Mouse (Mus musculus) neural tube, embryonic 13.5 days (tissue): ENCODE results near the gene Cyth2. TPM values are rescaled to one million over a fixed set of nuclear protein-coding genes. Genes with fewer than 3 reads are reported as not detected.
A peak's percentile ranks its signal among the peaks of the same experiment; 100 is the strongest.

ENCODE experiments used
- ATAC-seq: fragments of 200-750 bp; cut with Nextera tagmentation; 2 replicates; pipeline ENCODE4 v1.8.0; 2017; ENCODE audit warnings: low read depth, mild to moderate bottlenecking, moderate TSS enrichment, moderate library complexity
- H3K27ac ChIP-seq: fragments of 300-500 bp; sonication (generic); replicated peaks from 2 replicates; pipeline ENCODE4 v1.5.1; 2015; ENCODE audit warnings: moderate library complexity, mild to moderate bottlenecking, inconsistent platforms
- H3K27me3 ChIP-seq: fragments of 300-500 bp; sonication (generic); 2 replicates; pipeline ENCODE4 v1.6.1; 2015; ENCODE audit warnings: mild to moderate bottlenecking, inconsistent platforms
- H3K36me3 ChIP-seq: fragments of 300-500 bp; sonication (generic); 2 replicates; pipeline ENCODE4 v1.6.1; 2015; ENCODE audit warnings: mild to moderate bottlenecking, inconsistent platforms
- H3K4me1 ChIP-seq: fragments of 300-500 bp; sonication (generic); replicated peaks from 2 replicates; pipeline ENCODE4 v1.6.1; 2015; ENCODE audit warnings: inconsistent platforms
- H3K4me2 ChIP-seq: fragments of 300-500 bp; sonication (generic); 2 replicates; pipeline ENCODE4 v1.6.1; 2015; ENCODE audit warnings: inconsistent platforms, mild to moderate bottlenecking, moderate library complexity
- H3K4me3 ChIP-seq: fragments of 300-500 bp; sonication (generic); 2 replicates; pipeline ENCODE4 v1.5.1; 2015; ENCODE audit warnings: mild to moderate bottlenecking, inconsistent platforms
- H3K9ac ChIP-seq: fragments of 300-500 bp; sonication (generic); 2 replicates; pipeline ENCODE4 v1.6.1; 2015; ENCODE audit warnings: moderate library complexity, mild to moderate bottlenecking, inconsistent platforms
- H3K9me3 ChIP-seq: fragments of 300-500 bp; sonication (generic); 2 replicates; pipeline ENCODE4 v1.6.1; 2016; ENCODE audit warnings: inconsistent platforms
- WGBS: fragments of 180-500 bp; shearing (Covaris S2); methylation state at CpG from one replicate; pipeline ENCODE4 v1.1.7; 2015; 5-methylcytosine and 5-hydroxymethylcytosine counted together
- polyA plus RNA-seq: library from polyadenylated mRNA; unstranded; fragments of >200 nt; fragmentation: Nextera tagmentation; extraction: Ambion mirVana; gene quantifications from 2 replicates; pipeline ENCODE4 v1.2.1, GENCODE M21; 2015

Gene Cyth2
- polyA plus RNA-seq, 1 experiment from 2014 or later: 303 TPM

- Histone ChIP-seq H3K27me3 (peaks cover 62% of the 10 kb centered on the region), H3K9ac (peak overlapping the region; percentile 57; the same call in 1 of the 2 replicates), H3K4me3 (peak overlapping the region; percentile 35), H3K27ac (no peak overlapping the region), H3K36me3 (peaks cover 17% of the 10 kb centered on the region), H3K9me3 (no peaks in the 10 kb centered on the region), H3K4me1 (peaks cover 39% of the 10 kb centered on the region), H3K4me2 (peak overlapping the region; percentile 50)
- WGBS: 12% methylated on average over 30 of the region's 30 CpGs
- no peak for ATAC-seq
Measured at GRCm38 (mm10) chr7:45832428-45832827, 18.0 kb upstream of the Cyth2 start.

- H3K9me3 ChIP-seq: no peaks in the 10 kb centered on the region
- H3K27me3 ChIP-seq: peaks cover 49% of the 10 kb centered on the region
- peak overlapping the region; percentile 75; the same call in 1 of the 2 replicates for H3K9ac ChIP-seq
- peaks cover 39% of the 10 kb centered on the region for H3K4me1 ChIP-seq
- H3K4me2 ChIP-seq: peak overlapping the region; percentile 88
- peak; percentile 62 for ATAC-seq
- H3K27ac ChIP-seq: peak overlapping the region; percentile 89
- H3K4me3 ChIP-seq: peak overlapping the region; percentile 86
- 16% methylated on average over 5 of the region's 5 CpGs for whole genome bisulfite sequencing
- peaks cover 30% of the 10 kb centered on the region for H3K36me3 ChIP-seq
Measured at GRCm38 (mm10) chr7:45831128-45831525, 16.7 kb upstream of the Cyth2 start.

- peak within 1 kb of the TSS; percentile 88 for H3K4me2 ChIP-seq
- 0% methylated on average over 35 of the region's 35 CpGs for WGBS
Measured at GRCm38 (mm10) chr7:45830427-45831127, 16.2 kb upstream of the Cyth2 start, which contains the start of gene Grwd1. TSS of gene Grwd1 (minus strand) at chr7:45830944.

GRCm38 (mm10) chr7:45826631-45827030, 12.2 kb upstream of the Cyth2 start:
- H3K4me3 ChIP-seq: no peak overlapping the region
- WGBS: 92% methylated on average over 7 of the region's 7 CpGs
- ATAC-seq: no peak
- no peak overlapping the region for H3K27ac ChIP-seq
- H3K9me3 ChIP-seq: no peaks in the 10 kb centered on the region
- peaks cover 18% of the 10 kb centered on the region for H3K4me1 ChIP-seq
- peaks cover 64% of the 10 kb centered on the region for H3K36me3 ChIP-seq
- no peak overlapping the region for H3K4me2 ChIP-seq
- H3K9ac ChIP-seq: no peak overlapping the region
- peaks cover 4% of the 10 kb centered on the region for H3K27me3 ChIP-seq

More at GRCm38 (mm10) chr7:45830427-45831127, 16.2 kb upstream of the Cyth2 start, which contains the start of gene Grwd1:
- H3K27ac ChIP-seq: peak within 1 kb of the TSS; percentile 89
- H3K9ac ChIP-seq: peak within 1 kb of the TSS; percentile 75
- peaks cover 43% of the 10 kb centered on the region for H3K27me3 ChIP-seq
- peak within 1 kb of the TSS; percentile 86 for H3K4me3 ChIP-seq
- H3K36me3 ChIP-seq: peaks cover 36% of the 10 kb centered on the region
- no peaks in the 10 kb centered on the region for H3K9me3 ChIP-seq
- H3K4me1 ChIP-seq: peaks cover 39% of the 10 kb centered on the region
- peak; percentile 90 for ATAC-seq

- Histone ChIP-seq H3K4me1 (peaks cover 2% of the 10 kb centered on the region), H3K4me3 (no peak within 1 kb of the TSS), H3K27me3 (peaks cover 12% of the 10 kb centered on the region), H3K27ac (no peak within 1 kb of the TSS), H3K9me3 (no peaks in the 10 kb centered on the region), H3K4me2 (no peak within 1 kb of the TSS), H3K36me3 (peaks cover 66% of the 10 kb centered on the region), H3K9ac (peak within 1 kb of the TSS; percentile 22; the same call in 1 of the 2 replicates)
- ATAC-seq: no peak
- 77% methylated on average over 7 of the region's 7 CpGs for WGBS
Measured at GRCm38 (mm10) chr7:45824598-45824997, 10.2 kb upstream of the Cyth2 start, which contains the start of gene Kcnj14. TSS of gene Kcnj14 (minus strand) at chr7:45824782.

GRCm38 (mm10) chr7:45820913-45821312, 6.5 kb upstream of the Cyth2 start:
- H3K4me3 ChIP-seq: no peak overlapping the region
- no peaks in the 10 kb centered on the region for H3K9me3 ChIP-seq
- no peak for ATAC-seq
- no peak overlapping the region for H3K27ac ChIP-seq
- no peak overlapping the region for H3K9ac ChIP-seq
- H3K27me3 ChIP-seq: peaks cover 18% of the 10 kb centered on the region
- peaks cover 33% of the 10 kb centered on the region for H3K36me3 ChIP-seq
- peaks cover 3% of the 10 kb centered on the region for H3K4me1 ChIP-seq
- no peak overlapping the region for H3K4me2 ChIP-seq

GRCm38 (mm10) chr7:45819843-45820242, 5.5 kb upstream of the Cyth2 start:
- Histone ChIP-seq H3K9me3 (no peaks in the 10 kb centered on the region), H3K4me1 (peaks cover 13% of the 10 kb centered on the region), H3K9ac (0 out of 2 replicates have a peak overlapping the region, but pooled peaks have one; percentile 22), H3K36me3 (peaks cover 22% of the 10 kb centered on the region), H3K27me3 (peaks cover 18% of the 10 kb centered on the region), H3K27ac (no peak overlapping the region), H3K4me3 (no peak overlapping the region), H3K4me2 (peak overlapping the region; percentile 9; the same call in 1 of the 2 replicates)
- ATAC-seq: no peak
- WGBS: 18% methylated on average over 25 of the region's 25 CpGs

- no peak overlapping the region for H3K4me3 ChIP-seq
- H3K4me1 ChIP-seq: peaks cover 38% of the 10 kb centered on the region
- no peak overlapping the region for H3K9ac ChIP-seq
- WGBS: 74% methylated on average over 2 of the region's 2 CpGs
- no peak for ATAC-seq
- H3K4me2 ChIP-seq: no peak overlapping the region
- peaks cover 17% of the 10 kb centered on the region for H3K27me3 ChIP-seq
- peak overlapping the region; percentile 78; the same call in 1 of the 2 replicates for H3K27ac ChIP-seq
- H3K9me3 ChIP-seq: no peaks in the 10 kb centered on the region
- peaks cover 19% of the 10 kb centered on the region for H3K36me3 ChIP-seq
Measured at GRCm38 (mm10) chr7:45815984-45816351, 1.6 kb upstream of the Cyth2 start.

- Histone ChIP-seq H3K27me3 (peaks cover 13% of the 10 kb centered on the region), H3K27ac (peak overlapping the region; percentile 78), H3K4me3 (peak overlapping the region; percentile 35; the same call in 1 of the 2 replicates), H3K4me2 (peak overlapping the region; percentile 58), H3K9me3 (no peaks in the 10 kb centered on the region), H3K36me3 (peaks cover 24% of the 10 kb centered on the region), H3K9ac (peak overlapping the region; percentile 45), H3K4me1 (peaks cover 38% of the 10 kb centered on the region)
- 45% methylated on average over 10 of the region's 10 CpGs for WGBS
- ATAC-seq: no peak
Measured at GRCm38 (mm10) chr7:45815323-45815983, 1.1 kb upstream of the Cyth2 start.

GRCm38 (mm10) chr7:45814841-45815240, 460 bp upstream of the Cyth2 start:
- ATAC-seq: no peak
- Histone ChIP-seq H3K9ac (peak overlapping the region; percentile 45), H3K36me3 (peaks cover 30% of the 10 kb centered on the region), H3K9me3 (no peaks in the 10 kb centered on the region), H3K27me3 (peaks cover 7% of the 10 kb centered on the region), H3K4me1 (peaks cover 38% of the 10 kb centered on the region), H3K27ac (peak overlapping the region; percentile 78), H3K4me2 (peak overlapping the region; percentile 58), H3K4me3 (peak overlapping the region; percentile 35)
- 4% methylated on average over 5 of the region's 5 CpGs for WGBS

GRCm38 (mm10) chr7:45812921-45813320, 1.5 kb downstream of the Cyth2 start:
- peaks cover 50% of the 10 kb centered on the region for H3K36me3 ChIP-seq
- WGBS: 88% methylated on average over 8 of the region's 8 CpGs
- no peaks in the 10 kb centered on the region for H3K27me3 ChIP-seq
- H3K4me2 ChIP-seq: peak overlapping the region; percentile 96
- H3K9me3 ChIP-seq: no peaks in the 10 kb centered on the region
- H3K4me3 ChIP-seq: peak overlapping the region; percentile 91
- peaks cover 52% of the 10 kb centered on the region for H3K4me1 ChIP-seq
- peak overlapping the region; percentile 100 for H3K9ac ChIP-seq
- peak overlapping the region; percentile 100; the same call in 1 of the 2 replicates for H3K27ac ChIP-seq
- ATAC-seq: no peak
